Mouse (Mus musculus): ENCODE measurements around the gene Igsf11. TPM values are rescaled to one million over a fixed set of nuclear protein-coding genes. Genes with fewer than 3 reads are reported as not detected.

The Igsf11 gene
- total and polyA plus RNA-seq, 2 experiments from 2014 or later, result 0.07 to 0.19 TPM

- Histone ChIP-seq H3K4me2 (ENCODE audit: low read depth, low read length) (no peak overlapping the region), H3K4me3 (ENCODE audit: low read depth, low read length) (no peak overlapping the region), H3K27ac (ENCODE audit: low read depth) (no peak overlapping the region), H3K9me3 (replicated peaks; ENCODE audit: control insufficient read depth, low read length) (no peaks in the 10 kb centered on the region), H3K9ac (replicated peaks; ENCODE audit: low read depth, low read length) (no peak overlapping the region), H3K27me3 (ENCODE audit: control insufficient read depth, insufficient read depth, low read length) (no peaks in the 10 kb centered on the region), H3K36me3 (replicated peaks; ENCODE audit: control insufficient read depth, insufficient read depth, low read length) (no peaks in the 10 kb centered on the region), H3K4me1 (ENCODE audit: control insufficient read depth, insufficient read depth) (no peaks in the 10 kb centered on the region)
- 48% methylated on average over 6 of the region's 6 CpGs for WGBS
- TF ChIP-seq EP300 (IDR thresholded peaks at IDR 0.05; ENCODE audit: low read depth) (no peak), CTCF (IDR thresholded peaks at IDR 0.05; ENCODE audit: low read depth) (no peak)
- ATAC-seq (ENCODE audit: insufficient read depth, low read depth) (no peak), DNase-seq (ENCODE audit: low spot score) (no peak)
Observed at GRCm38 (mm10) chr16:38931519-38931918, 39.0 kb downstream of the Igsf11 start.

GRCm38 (mm10) chr16:38940805-38941204, 48.3 kb downstream of the Igsf11 start:
- no peak overlapping the region for H3K27ac ChIP-seq (ENCODE audit: low read depth)
- ATAC-seq (ENCODE audit: insufficient read depth, low read depth), result no peak
- TF ChIP-seq CTCF (IDR thresholded peaks at IDR 0.05; ENCODE audit: low read depth) (no peak), EP300 (IDR thresholded peaks at IDR 0.05; ENCODE audit: low read depth) (no peak)
- no peak overlapping the region for H3K9ac ChIP-seq (replicated peaks; ENCODE audit: low read depth, low read length)
- no peaks in the 10 kb centered on the region for H3K36me3 ChIP-seq (replicated peaks; ENCODE audit: control insufficient read depth, insufficient read depth, low read length)
- H3K27me3 ChIP-seq (ENCODE audit: control insufficient read depth, insufficient read depth, low read length), result no peaks in the 10 kb centered on the region
- no peaks in the 10 kb centered on the region for H3K4me1 ChIP-seq (ENCODE audit: control insufficient read depth, insufficient read depth)
- H3K4me3 ChIP-seq (ENCODE audit: low read depth, low read length), result no peak overlapping the region
- H3K4me2 ChIP-seq (ENCODE audit: low read depth, low read length), result no peak overlapping the region
- WGBS, result 82% methylated on average over 3 of the region's 3 CpGs
- no peaks in the 10 kb centered on the region for H3K9me3 ChIP-seq (replicated peaks; ENCODE audit: control insufficient read depth, low read length)
- DNase-seq (ENCODE audit: low spot score), result no peak

- TF ChIP-seq EP300 (IDR thresholded peaks at IDR 0.05; ENCODE audit: low read depth) (no peak), CTCF (IDR thresholded peaks at IDR 0.05; ENCODE audit: low read depth) (no peak)
- Histone ChIP-seq H3K9ac (replicated peaks; ENCODE audit: low read depth, low read length) (no peak overlapping the region), H3K36me3 (replicated peaks; ENCODE audit: control insufficient read depth, insufficient read depth, low read length) (no peaks in the 10 kb centered on the region), H3K27ac (ENCODE audit: low read depth) (no peak overlapping the region), H3K4me1 (ENCODE audit: control insufficient read depth, insufficient read depth) (no peaks in the 10 kb centered on the region), H3K9me3 (replicated peaks; ENCODE audit: control insufficient read depth, low read length) (no peaks in the 10 kb centered on the region), H3K27me3 (ENCODE audit: control insufficient read depth, insufficient read depth, low read length) (no peaks in the 10 kb centered on the region), H3K4me2 (ENCODE audit: low read depth, low read length) (no peak overlapping the region), H3K4me3 (ENCODE audit: low read depth, low read length) (no peak overlapping the region)
- ATAC-seq (ENCODE audit: insufficient read depth, low read depth) (no peak), DNase-seq (ENCODE audit: low spot score) (no peak)
- WGBS, result 64% methylated on average over 6 of the region's 6 CpGs
Observed at GRCm38 (mm10) chr16:38941275-38941674, 48.8 kb downstream of the Igsf11 start.

GRCm38 (mm10) chr16:38943706-38944550, 51.5 kb downstream of the Igsf11 start:
- no peak for ATAC-seq (ENCODE audit: insufficient read depth, low read depth)
- H3K9ac ChIP-seq (replicated peaks; ENCODE audit: low read depth, low read length), result no peak overlapping the region
- no peak overlapping the region for H3K4me3 ChIP-seq (ENCODE audit: low read depth, low read length)
- H3K4me2 ChIP-seq (ENCODE audit: low read depth, low read length), result no peak overlapping the region
- H3K36me3 ChIP-seq (replicated peaks; ENCODE audit: control insufficient read depth, insufficient read depth, low read length), result no peaks in the 10 kb centered on the region
- no peak overlapping the region for H3K27ac ChIP-seq (ENCODE audit: low read depth)
- H3K27me3 ChIP-seq (ENCODE audit: control insufficient read depth, insufficient read depth, low read length), result no peaks in the 10 kb centered on the region
- WGBS, result 28% methylated on average over 5 of the region's 5 CpGs
- TF ChIP-seq CTCF (IDR thresholded peaks at IDR 0.05; ENCODE audit: low read depth) (no peak), EP300 (IDR thresholded peaks at IDR 0.05; ENCODE audit: low read depth) (no peak)
- no peaks in the 10 kb centered on the region for H3K9me3 ChIP-seq (replicated peaks; ENCODE audit: control insufficient read depth, low read length)
- DNase-seq (ENCODE audit: low spot score), result no peak
- H3K4me1 ChIP-seq (ENCODE audit: control insufficient read depth, insufficient read depth), result no peaks in the 10 kb centered on the region

GRCm38 (mm10) chr16:38945111-38945510, 52.6 kb downstream of the Igsf11 start:
- Histone ChIP-seq H3K9me3 (replicated peaks; ENCODE audit: control insufficient read depth, low read length) (no peaks in the 10 kb centered on the region), H3K27me3 (ENCODE audit: control insufficient read depth, insufficient read depth, low read length) (no peaks in the 10 kb centered on the region), H3K4me1 (ENCODE audit: control insufficient read depth, insufficient read depth) (no peaks in the 10 kb centered on the region), H3K4me2 (ENCODE audit: low read depth, low read length) (no peak overlapping the region), H3K9ac (replicated peaks; ENCODE audit: low read depth, low read length) (no peak overlapping the region), H3K36me3 (replicated peaks; ENCODE audit: control insufficient read depth, insufficient read depth, low read length) (no peaks in the 10 kb centered on the region), H3K4me3 (ENCODE audit: low read depth, low read length) (no peak overlapping the region), H3K27ac (ENCODE audit: low read depth) (no peak overlapping the region)
- 71% methylated on average over 7 of the region's 7 CpGs for WGBS
- TF ChIP-seq CTCF (IDR thresholded peaks at IDR 0.05; ENCODE audit: low read depth), result no peak
- no peak for TF ChIP-seq EP300 (IDR thresholded peaks at IDR 0.05; ENCODE audit: low read depth)
- DNase-seq (ENCODE audit: low spot score), result no peak
- ATAC-seq (ENCODE audit: insufficient read depth, low read depth), result no peak

- no peak for ATAC-seq (ENCODE audit: insufficient read depth, low read depth)
- TF ChIP-seq EP300 (IDR thresholded peaks at IDR 0.05; ENCODE audit: low read depth) (no peak), CTCF (IDR thresholded peaks at IDR 0.05; ENCODE audit: low read depth) (no peak)
- DNase-seq (ENCODE audit: low spot score), result no peak
- Histone ChIP-seq H3K9me3 (replicated peaks; ENCODE audit: control insufficient read depth, low read length) (no peaks in the 10 kb centered on the region), H3K27ac (ENCODE audit: low read depth) (no peak overlapping the region), H3K9ac (replicated peaks; ENCODE audit: low read depth, low read length) (no peak overlapping the region), H3K4me3 (ENCODE audit: low read depth, low read length) (no peak overlapping the region), H3K4me2 (ENCODE audit: low read depth, low read length) (no peak overlapping the region), H3K27me3 (ENCODE audit: control insufficient read depth, insufficient read depth, low read length) (no peaks in the 10 kb centered on the region), H3K4me1 (ENCODE audit: control insufficient read depth, insufficient read depth) (no peaks in the 10 kb centered on the region), H3K36me3 (replicated peaks; ENCODE audit: control insufficient read depth, insufficient read depth, low read length) (no peaks in the 10 kb centered on the region)
- WGBS, result 87% methylated on average over 10 of the region's 10 CpGs
Observed at GRCm38 (mm10) chr16:38945581-38945981, 53.1 kb downstream of the Igsf11 start.
